Mouse (Mus musculus): Measurements from ENCODE around the gene Lin7c. TPM values are rescaled to one million over a fixed set of nuclear protein-coding genes. Genes with fewer than 3 reads are reported as not detected.

Gene Lin7c
- polyA plus RNA-seq, 1 experiment from 2014 or later, result 17.5 TPM

GRCm38 (mm10) chr2:109881111-109881510, 9.5 kb upstream of the Lin7c start:
- H3K9ac ChIP-seq (replicated peaks), result no peak overlapping the region
- ATAC-seq (no peak), DNase-seq (no peak)
- no peak overlapping the region for H3K27ac ChIP-seq (ENCODE audit: low read depth)
- H3K4me3 ChIP-seq (ENCODE audit: low read depth, low read length), result no peak overlapping the region
- no peaks in the 10 kb centered on the region for H3K4me1 ChIP-seq (ENCODE audit: insufficient read depth)
- WGBS (ENCODE audit: insufficient replicate concordance), result 38% methylated on average over 2 of the region's 2 CpGs
- no peaks in the 10 kb centered on the region for H3K36me3 ChIP-seq (replicated peaks; ENCODE audit: insufficient read depth, low read length)
- H3K4me2 ChIP-seq (ENCODE audit: low read depth, low read length), result no peak overlapping the region
- H3K27me3 ChIP-seq (ENCODE audit: insufficient read depth, low read length), result no peaks in the 10 kb centered on the region
- no peaks in the 10 kb centered on the region for H3K9me3 ChIP-seq (ENCODE audit: low read length)
- TF ChIP-seq EP300 (IDR thresholded peaks at IDR 0.05; ENCODE audit: low read depth) (no peak), CTCF (IDR thresholded peaks at IDR 0.05; ENCODE audit: low read depth) (no peak)

GRCm38 (mm10) chr2:109881625-109882024, 9.0 kb upstream of the Lin7c start:
- 42% methylated on average over 1 of the region's 1 CpGs for WGBS (ENCODE audit: insufficient replicate concordance)
- Histone ChIP-seq H3K9me3 (ENCODE audit: low read length) (no peaks in the 10 kb centered on the region), H3K27me3 (ENCODE audit: insufficient read depth, low read length) (no peaks in the 10 kb centered on the region), H3K9ac (replicated peaks) (no peak overlapping the region), H3K4me2 (ENCODE audit: low read depth, low read length) (no peak overlapping the region), H3K4me1 (ENCODE audit: insufficient read depth) (no peaks in the 10 kb centered on the region), H3K4me3 (ENCODE audit: low read depth, low read length) (no peak overlapping the region), H3K36me3 (replicated peaks; ENCODE audit: insufficient read depth, low read length) (no peaks in the 10 kb centered on the region), H3K27ac (ENCODE audit: low read depth) (no peak overlapping the region)
- ATAC-seq (no peak), DNase-seq (no peak)
- TF ChIP-seq CTCF (IDR thresholded peaks at IDR 0.05; ENCODE audit: low read depth) (no peak), EP300 (IDR thresholded peaks at IDR 0.05; ENCODE audit: low read depth) (no peak)

GRCm38 (mm10) chr2:109884106-109884505, 6.5 kb upstream of the Lin7c start:
- no peak overlapping the region for H3K27ac ChIP-seq (ENCODE audit: low read depth)
- no peaks in the 10 kb centered on the region for H3K9me3 ChIP-seq (ENCODE audit: low read length)
- H3K4me3 ChIP-seq (ENCODE audit: low read depth, low read length), result no peak overlapping the region
- no peak for TF ChIP-seq EP300 (IDR thresholded peaks at IDR 0.05; ENCODE audit: low read depth)
- TF ChIP-seq CTCF (IDR thresholded peaks at IDR 0.05; ENCODE audit: low read depth), result no peak
- no peak overlapping the region for H3K4me2 ChIP-seq (ENCODE audit: low read depth, low read length)
- no peak overlapping the region for H3K9ac ChIP-seq (replicated peaks)
- no peaks in the 10 kb centered on the region for H3K36me3 ChIP-seq (replicated peaks; ENCODE audit: insufficient read depth, low read length)
- DNase-seq, result no peak
- H3K4me1 ChIP-seq (ENCODE audit: insufficient read depth), result no peaks in the 10 kb centered on the region
- WGBS (ENCODE audit: insufficient replicate concordance), result 65% methylated on average over 4 of the region's 4 CpGs
- no peaks in the 10 kb centered on the region for H3K27me3 ChIP-seq (ENCODE audit: insufficient read depth, low read length)
- no peak for ATAC-seq

DNA sequence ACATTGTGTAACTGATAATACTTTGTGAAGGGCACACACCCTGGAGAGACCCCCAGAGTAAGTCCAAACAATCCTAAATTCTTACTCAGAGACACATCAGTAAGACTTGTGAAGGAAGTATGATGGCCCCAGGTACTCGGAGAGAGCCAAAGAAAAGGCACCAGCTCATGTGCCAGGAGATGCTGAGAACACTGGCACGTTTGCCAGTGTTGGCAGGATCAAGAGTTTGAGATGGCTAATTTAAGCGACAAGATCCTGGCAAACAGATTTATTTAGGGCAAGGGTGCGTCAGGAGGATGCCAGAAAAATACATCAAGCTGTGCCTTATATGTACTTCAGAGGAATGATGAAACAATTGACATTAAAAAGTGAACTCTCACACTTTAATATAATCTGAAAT, 6.1 kb upstream of the Lin7c start:
- WGBS (ENCODE audit: insufficient replicate concordance), result 55% methylated on average over 4 of the region's 4 CpGs
- Histone ChIP-seq H3K4me3 (ENCODE audit: low read depth, low read length) (no peak overlapping the region), H3K36me3 (replicated peaks; ENCODE audit: insufficient read depth, low read length) (no peaks in the 10 kb centered on the region), H3K4me1 (ENCODE audit: insufficient read depth) (no peaks in the 10 kb centered on the region), H3K9me3 (ENCODE audit: low read length) (no peaks in the 10 kb centered on the region), H3K4me2 (ENCODE audit: low read depth, low read length) (no peak overlapping the region), H3K27ac (ENCODE audit: low read depth) (no peak overlapping the region), H3K27me3 (ENCODE audit: insufficient read depth, low read length) (no peaks in the 10 kb centered on the region), H3K9ac (replicated peaks) (no peak overlapping the region)
- TF ChIP-seq CTCF (IDR thresholded peaks at IDR 0.05; ENCODE audit: low read depth), result no peak
- TF ChIP-seq EP300 (IDR thresholded peaks at IDR 0.05; ENCODE audit: low read depth), result no peak
- DNase-seq (no peak), ATAC-seq (no peak)

GRCm38 (mm10) chr2:109890068-109890467, 585 bp upstream of the Lin7c start:
- peak overlapping the region; percentile 93 for H3K9ac ChIP-seq (replicated peaks)
- H3K4me3 ChIP-seq (ENCODE audit: low read depth, low read length), result peak overlapping the region; percentile 96
- 0 out of 2 replicates have a peak overlapping the region, but pooled peaks have one; percentile 92 for H3K27ac ChIP-seq (ENCODE audit: low read depth)
- peaks cover 10% of the 10 kb centered on the region for H3K36me3 ChIP-seq (replicated peaks; ENCODE audit: insufficient read depth, low read length)
- WGBS (ENCODE audit: insufficient replicate concordance), result 38% methylated on average over 4 of the region's 4 CpGs
- peak overlapping the region; percentile 69 for H3K4me2 ChIP-seq (ENCODE audit: low read depth, low read length)
- no peaks in the 10 kb centered on the region for H3K9me3 ChIP-seq (ENCODE audit: low read length)
- DNase-seq (no peak), ATAC-seq (no peak)
- H3K27me3 ChIP-seq (ENCODE audit: insufficient read depth, low read length), result no peaks in the 10 kb centered on the region
- TF ChIP-seq CTCF (IDR thresholded peaks at IDR 0.05; ENCODE audit: low read depth), result no peak
- TF ChIP-seq EP300 (IDR thresholded peaks at IDR 0.05; ENCODE audit: low read depth), result no peak
- peaks cover 11% of the 10 kb centered on the region for H3K4me1 ChIP-seq (ENCODE audit: insufficient read depth)

GRCm38 (mm10) chr2:109891031-109891430, 378 bp downstream of the Lin7c start:
- Histone ChIP-seq H3K9me3 (ENCODE audit: low read length) (no peaks in the 10 kb centered on the region), H3K27me3 (ENCODE audit: insufficient read depth, low read length) (no peaks in the 10 kb centered on the region), H3K4me1 (ENCODE audit: insufficient read depth) (peaks cover 11% of the 10 kb centered on the region), H3K4me2 (ENCODE audit: low read depth, low read length) (peak overlapping the region; percentile 69), H3K9ac (replicated peaks) (peak overlapping the region; percentile 93), H3K4me3 (ENCODE audit: low read depth, low read length) (peak overlapping the region; percentile 96), H3K36me3 (replicated peaks; ENCODE audit: insufficient read depth, low read length) (peaks cover 20% of the 10 kb centered on the region), H3K27ac (ENCODE audit: low read depth) (peak overlapping the region; percentile 92)
- DNase-seq (no peak), ATAC-seq (peak; percentile 76)
- WGBS (ENCODE audit: insufficient replicate concordance), result 2% methylated on average over 31 of the region's 34 CpGs
- TF ChIP-seq CTCF (IDR thresholded peaks at IDR 0.05; ENCODE audit: low read depth), result no peak
- no peak for TF ChIP-seq EP300 (IDR thresholded peaks at IDR 0.05; ENCODE audit: low read depth)

DNA sequence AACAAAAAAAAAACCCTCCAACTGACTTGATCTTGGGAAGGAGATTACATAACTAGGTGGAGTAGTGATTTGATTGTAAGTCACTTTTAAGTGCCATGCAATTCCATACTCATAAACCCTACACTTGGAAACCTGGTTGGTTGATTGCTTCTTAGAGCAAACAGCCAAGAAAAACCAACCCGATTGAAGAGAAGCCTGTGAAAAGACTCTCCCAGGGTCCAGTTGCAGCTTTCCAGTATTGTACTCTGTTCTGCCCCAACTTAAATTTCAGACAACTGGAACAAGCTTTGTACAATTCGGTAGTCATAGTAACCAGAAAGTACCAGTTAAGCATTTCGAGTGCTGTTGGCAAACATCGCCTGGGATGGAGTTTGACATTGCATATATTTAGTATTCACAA, 818 bp downstream of the Lin7c start:
- Histone ChIP-seq H3K4me1 (ENCODE audit: insufficient read depth) (peaks cover 11% of the 10 kb centered on the region), H3K9ac (replicated peaks) (peak overlapping the region; percentile 93), H3K4me2 (ENCODE audit: low read depth, low read length) (peak overlapping the region; percentile 69), H3K4me3 (ENCODE audit: low read depth, low read length) (peak overlapping the region; percentile 96), H3K9me3 (ENCODE audit: low read length) (no peaks in the 10 kb centered on the region), H3K27me3 (ENCODE audit: insufficient read depth, low read length) (no peaks in the 10 kb centered on the region), H3K36me3 (replicated peaks; ENCODE audit: insufficient read depth, low read length) (peaks cover 24% of the 10 kb centered on the region), H3K27ac (ENCODE audit: low read depth) (peak overlapping the region; percentile 92; the same call in 1 of the 2 replicates)
- TF ChIP-seq EP300 (IDR thresholded peaks at IDR 0.05; ENCODE audit: low read depth) (no peak), CTCF (IDR thresholded peaks at IDR 0.05; ENCODE audit: low read depth) (no peak)
- ATAC-seq (no peak), DNase-seq (no peak)
- WGBS (ENCODE audit: insufficient replicate concordance), result 29% methylated on average over 4 of the region's 4 CpGs
